Mouse (Mus musculus) adrenal gland, postnatal 10 days (tissue): ENCODE results near the gene Mylk4. TPM values are rescaled to one million over a fixed set of nuclear protein-coding genes. Genes with fewer than 3 reads are reported as not detected.

Experiments
- DNase-seq: peaks from one replicate; pipeline ENCODE4 v3.0.0; 2021; ENCODE audit warnings: mixed read lengths
- total RNA-seq, 2 experiments: library from RNA; stranded (reverse); gene quantifications; 2 replicates each; pipeline ENCODE4 v1.2.3; 2021

Gene Mylk4
- total RNA-seq, 2 experiments from 2014 or later = 4.5 to 17.1 TPM

GRCm38 (mm10) chr13:32795166-32795565 is 11.4 kb upstream of the Mylk4 start:
- DNase-seq = no peak

DNA sequence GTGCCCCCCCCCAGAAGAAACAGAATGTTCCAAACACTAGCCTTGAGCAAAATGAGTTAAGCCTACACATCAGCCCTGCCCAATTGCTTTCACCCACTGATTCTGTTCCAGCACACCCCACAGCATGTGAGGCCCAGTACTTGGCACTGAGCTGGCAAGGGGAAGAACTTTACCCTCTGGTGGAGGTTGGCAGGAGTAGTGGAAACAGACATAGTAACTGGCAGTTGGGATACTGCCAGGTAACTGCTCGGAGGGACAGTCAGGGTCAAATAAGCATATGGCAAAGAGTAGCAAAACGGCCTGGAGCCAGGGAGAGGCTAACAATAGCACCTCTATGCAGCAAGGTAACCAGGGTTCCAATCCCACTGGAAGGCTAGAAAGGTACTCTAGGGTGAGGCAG is 10.9 kb upstream of the Mylk4 start:
- DNase-seq = peak; percentile 69

- no peak for DNase-seq
Observed at GRCm38 (mm10) chr13:32789781-32790180, 6.0 kb upstream of the Mylk4 start.

GRCm38 (mm10) chr13:32787584-32787983 is 3.8 kb upstream of the Mylk4 start:
- no peak for DNase-seq

DNA sequence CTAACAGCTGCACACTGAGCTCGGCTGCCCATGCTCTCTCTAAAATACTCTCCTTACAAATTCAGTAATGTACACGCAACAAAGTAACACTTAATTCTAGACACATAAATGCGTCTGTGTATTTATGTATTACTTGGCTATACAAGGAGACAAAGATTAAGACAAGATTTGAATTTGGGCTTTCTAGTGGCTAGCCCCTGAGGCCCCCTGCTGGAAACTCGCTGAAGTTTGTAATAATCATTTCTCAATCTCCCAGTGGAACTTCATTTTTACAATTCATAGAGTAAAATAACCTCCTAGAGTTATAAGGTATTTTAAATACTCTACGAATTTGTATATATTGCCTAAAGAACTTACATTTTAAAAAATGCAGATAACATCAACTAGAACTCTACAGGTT is 699 bp downstream of the Mylk4 start:
- peak; percentile 24 for DNase-seq

- no peak for DNase-seq
Observed at GRCm38 (mm10) chr13:32778861-32779260, 4.9 kb downstream of the Mylk4 start.

DNA sequence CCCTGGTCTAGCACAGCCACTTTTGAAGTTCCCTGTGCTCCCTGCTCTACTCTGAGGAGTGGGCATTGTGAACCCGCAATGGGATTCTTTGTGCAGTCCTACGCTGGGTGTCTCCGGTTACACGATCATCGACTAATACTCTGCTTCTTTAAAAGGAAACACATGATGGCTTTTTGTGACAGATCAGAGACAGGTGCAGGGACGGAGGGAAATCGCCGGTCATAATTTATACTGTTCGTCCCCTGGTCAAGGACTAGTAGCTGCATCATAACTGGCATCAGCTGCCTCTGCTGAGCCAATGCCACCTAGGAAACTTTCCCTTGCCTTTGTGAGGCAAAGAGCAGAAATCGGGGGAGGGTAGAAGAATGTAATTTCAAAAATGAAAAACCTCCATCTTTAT is 7.4 kb downstream of the Mylk4 start:
- peak; percentile 20 for DNase-seq

DNA sequence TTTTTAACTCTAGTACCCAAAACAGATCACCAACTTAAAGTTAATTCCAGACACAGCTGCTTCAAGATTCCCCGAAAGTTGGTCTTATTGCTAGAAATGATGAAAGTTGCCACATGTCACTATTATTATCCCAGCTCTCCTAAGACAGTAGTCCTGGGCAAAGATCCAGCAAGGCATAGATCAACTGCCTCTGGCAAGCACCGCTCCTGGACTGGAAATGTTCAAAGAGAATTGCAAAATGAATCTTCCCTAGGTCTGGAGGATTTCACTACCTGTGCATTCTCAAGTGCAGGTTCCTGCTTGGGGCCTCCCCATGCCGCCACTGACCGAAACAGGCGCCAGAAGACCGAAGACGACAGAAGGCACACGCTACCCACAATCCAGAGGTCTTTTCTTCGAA is 7.9 kb downstream of the Mylk4 start:
- peak; percentile 65 for DNase-seq

- no peak for DNase-seq
Observed at GRCm38 (mm10) chr13:32769960-32770359, 13.8 kb downstream of the Mylk4 start.

- DNase-seq = peak; percentile 58
Observed at GRCm38 (mm10) chr13:32768104-32768503, 15.7 kb downstream of the Mylk4 start.

- peak; percentile 15 for DNase-seq
Observed at GRCm38 (mm10) chr13:32764448-32764847, 19.3 kb downstream of the Mylk4 start.

GRCm38 (mm10) chr13:32763141-32763540 is 20.6 kb downstream of the Mylk4 start:
- DNase-seq = peak; percentile 70

DNA sequence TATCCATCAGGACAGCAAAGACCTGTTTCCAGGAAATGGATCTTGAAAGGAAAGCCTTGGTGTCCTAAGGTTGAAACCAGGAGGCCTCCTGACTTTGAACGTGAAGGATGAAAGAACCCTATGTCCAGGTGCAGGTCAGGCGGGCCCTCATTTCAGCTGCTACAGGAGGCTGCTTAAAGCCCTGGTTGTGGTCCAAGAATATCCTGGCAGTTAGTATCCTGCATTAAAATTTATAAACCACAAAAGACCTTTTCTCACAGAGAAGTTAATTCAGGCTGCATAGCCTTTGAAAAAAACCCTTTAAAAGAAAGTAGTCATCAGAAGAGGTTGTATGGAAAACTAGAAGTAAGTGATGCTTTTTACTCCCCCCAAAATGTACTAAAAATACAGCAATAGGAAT is 23.0 kb downstream of the Mylk4 start:
- no peak for DNase-seq

DNA sequence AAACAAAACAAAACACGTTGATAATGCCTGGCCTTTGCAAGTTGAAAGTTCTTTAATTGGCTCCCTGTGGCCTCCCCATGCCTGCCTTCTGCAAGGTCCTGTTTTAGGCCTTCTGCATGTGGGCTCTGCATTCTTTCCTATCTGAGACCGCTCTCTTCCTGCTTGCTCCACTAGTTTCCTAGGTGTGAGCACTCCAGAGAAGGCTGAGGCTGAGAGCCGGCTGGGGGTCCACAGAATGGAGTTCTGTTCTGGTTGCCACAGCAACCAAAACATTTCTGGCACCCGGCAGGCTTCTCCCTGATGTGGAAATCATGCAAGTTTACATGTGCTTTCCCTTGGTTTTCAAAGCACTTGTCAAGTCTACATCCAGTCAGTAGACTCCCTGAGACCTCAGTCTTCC is 24.7 kb downstream of the Mylk4 start:
- no peak for DNase-seq

DNA sequence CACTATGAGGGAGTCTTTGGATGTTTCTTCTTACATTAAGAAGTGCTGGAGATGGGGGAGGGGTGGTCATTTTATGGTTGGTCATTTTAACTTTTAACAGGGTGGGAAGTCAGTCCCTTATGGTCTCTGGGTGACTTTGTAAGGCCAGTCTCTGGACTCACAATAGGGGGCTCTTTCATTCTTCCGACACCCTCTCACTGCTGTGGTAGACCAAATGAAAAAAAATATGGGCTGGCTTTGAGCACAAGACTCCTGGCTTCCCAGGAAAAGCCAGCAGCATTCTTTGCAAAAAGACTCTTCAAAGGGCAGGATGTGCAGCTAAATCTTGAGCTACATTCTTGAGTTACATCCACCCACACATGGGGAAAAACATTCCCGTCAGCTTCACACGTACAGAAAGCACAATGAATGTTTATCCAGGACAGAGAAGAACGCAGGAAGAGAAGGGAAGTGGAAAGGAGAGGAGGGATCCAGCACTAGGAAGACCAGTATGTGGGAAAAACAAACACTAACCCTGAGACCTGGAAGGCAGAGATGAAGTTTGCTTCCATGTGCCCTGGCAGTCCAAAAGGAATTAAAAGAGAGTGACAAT is 31.6 kb downstream of the Mylk4 start:
- no peak for DNase-seq

DNA sequence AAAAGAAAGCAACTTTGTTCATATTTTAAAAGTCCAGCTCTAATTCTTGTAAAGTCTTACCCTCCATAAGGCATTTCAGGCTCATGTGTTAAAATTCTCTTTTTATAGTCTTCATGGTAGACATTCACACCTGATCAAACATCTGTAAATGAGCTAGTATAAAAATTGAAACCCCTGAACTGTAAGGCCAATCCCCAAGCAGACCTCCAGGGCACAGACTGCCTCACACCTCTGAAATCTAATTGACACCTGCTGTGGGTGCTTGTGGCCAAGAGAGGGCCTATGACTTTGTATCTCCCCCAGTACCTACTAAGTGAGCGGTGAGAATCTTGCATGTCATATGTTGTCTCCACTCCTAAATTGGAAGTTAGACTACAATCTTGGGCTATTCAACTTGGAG is 33.2 kb downstream of the Mylk4 start:
- DNase-seq = no peak

DNA sequence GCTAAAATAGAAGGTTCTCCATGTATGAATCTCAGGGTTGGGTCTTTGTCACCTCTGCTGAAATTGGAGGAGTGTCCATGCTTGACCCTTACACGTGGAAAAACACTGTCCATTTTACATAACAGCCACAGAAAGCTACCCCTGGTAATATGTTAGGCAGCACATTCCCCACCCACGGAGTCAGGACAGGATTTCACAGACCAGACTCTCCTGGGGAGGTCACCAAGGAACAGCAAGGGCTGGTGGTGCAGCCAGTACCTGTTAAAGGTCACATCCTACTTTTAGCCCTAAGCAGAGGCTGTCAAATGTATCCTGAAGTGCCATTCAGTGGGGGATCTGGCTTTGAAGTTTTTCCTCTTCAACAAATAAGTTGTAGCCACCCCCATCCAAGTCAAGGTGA is 35.3 kb downstream of the Mylk4 start:
- DNase-seq = no peak

DNA sequence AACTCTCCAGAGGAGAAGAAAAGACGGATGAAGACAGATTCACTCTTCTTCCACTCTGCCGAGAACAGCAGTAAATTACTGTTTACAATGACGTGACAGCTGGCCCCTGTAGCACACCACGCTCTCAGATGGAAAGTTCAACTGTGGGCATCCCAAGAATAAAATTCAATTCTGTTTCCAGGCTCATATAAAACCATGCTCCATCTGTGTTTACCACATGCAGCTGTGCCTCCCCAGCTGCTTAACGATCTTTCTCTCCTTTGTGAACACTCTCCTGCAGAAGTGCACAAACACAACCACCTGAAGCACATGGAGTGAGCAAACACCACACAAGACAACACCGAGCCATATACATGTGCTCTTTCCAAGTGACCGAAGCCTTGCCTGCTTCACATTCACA is 42.6 kb downstream of the Mylk4 start:
- no peak for DNase-seq

GRCm38 (mm10) chr13:32731283-32731682 is 52.5 kb downstream of the Mylk4 start:
- no peak for DNase-seq

- DNase-seq = no peak
Observed at GRCm38 (mm10) chr13:32724606-32725005, 59.1 kb downstream of the Mylk4 start.

DNA sequence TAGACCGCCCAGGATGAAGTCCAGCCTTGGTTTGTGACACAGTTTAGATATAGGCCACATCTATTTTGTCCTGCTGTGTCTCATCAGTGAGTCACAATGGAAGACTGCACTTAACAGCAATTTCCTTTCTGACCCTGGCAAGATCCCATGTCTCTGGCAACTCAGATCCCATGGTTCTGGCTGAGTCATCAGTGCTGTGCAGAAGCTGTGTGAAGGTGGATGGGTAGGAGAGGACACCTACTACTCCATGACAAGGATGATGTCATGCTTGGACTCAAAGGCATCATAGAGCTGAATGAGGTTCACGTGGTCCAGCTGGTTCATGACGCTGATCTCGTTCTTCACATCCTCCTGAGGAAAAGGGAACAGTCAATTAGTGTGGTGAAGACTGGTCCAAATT is 62.0 kb downstream of the Mylk4 start:
- DNase-seq = peak; percentile 48

DNA sequence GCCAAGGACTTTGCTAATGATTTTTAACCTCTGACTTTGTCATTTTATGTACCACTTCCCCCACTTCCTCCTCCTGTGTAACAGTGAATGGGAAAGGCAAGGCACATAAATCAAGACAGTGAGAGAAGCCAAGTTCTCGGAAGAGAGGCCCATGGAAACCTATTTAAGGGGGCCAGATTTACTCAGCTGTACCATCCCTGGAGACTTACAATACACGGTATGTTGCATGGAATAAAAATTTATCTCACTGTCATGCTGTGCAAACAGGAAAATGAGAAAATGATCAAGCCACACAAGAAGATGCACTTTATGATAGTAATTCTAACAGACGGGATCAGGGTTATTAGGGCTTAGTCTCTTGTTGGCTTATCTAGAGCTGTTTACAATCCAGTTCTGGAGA is 64.5 kb downstream of the Mylk4 start:
- DNase-seq = no peak

DNA sequence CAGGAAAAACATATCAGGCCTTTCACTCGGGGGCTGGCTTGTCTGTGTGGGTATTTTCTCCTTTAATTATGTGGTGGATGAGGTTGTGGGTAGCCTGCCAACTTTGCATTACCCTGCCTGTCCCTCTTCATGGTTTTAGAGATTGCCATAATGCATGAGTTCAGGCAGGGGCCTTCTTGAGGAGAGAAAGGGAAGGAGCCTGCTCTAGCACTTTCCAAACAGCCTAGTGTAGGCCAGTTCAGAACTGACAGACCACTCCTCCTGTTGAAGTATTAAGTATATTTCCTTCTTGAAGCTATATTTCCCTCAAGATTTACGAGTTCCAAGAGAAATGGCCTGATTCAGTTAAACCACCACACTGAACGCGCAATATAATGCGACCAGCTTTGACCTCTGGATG is 66.0 kb downstream of the Mylk4 start:
- no peak for DNase-seq

DNA sequence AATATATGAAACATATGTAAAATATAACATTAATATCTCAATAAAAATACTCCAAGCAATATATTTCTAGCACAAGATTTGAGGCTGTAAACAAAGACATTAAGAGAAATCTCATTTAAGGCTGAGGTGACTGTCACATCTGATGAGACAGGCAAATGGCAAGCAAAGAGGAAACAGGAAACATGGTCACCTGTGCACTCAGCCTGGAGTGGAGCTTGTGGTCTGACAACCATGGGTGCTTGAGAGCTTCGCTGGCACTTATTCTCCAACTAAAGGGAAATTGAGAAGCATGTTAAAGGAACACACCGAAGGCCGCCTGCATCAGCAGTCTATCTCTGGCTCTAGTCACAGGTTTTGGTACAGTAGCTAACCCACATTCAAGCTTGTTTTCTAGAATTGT is 71.2 kb downstream of the Mylk4 start:
- DNase-seq = no peak

- DNase-seq = no peak
Observed at GRCm38 (mm10) chr13:32707894-32708293, 75.9 kb downstream of the Mylk4 start.
